Mouse (Mus musculus): ENCODE measurements at regions not wholly inside any gene's neighbourhood (a gene's known extent, or its start where the extent isn't known, plus 50 kb on each side); places are given as distances from the start of the nearest gene placed in this dataset.

DNA sequence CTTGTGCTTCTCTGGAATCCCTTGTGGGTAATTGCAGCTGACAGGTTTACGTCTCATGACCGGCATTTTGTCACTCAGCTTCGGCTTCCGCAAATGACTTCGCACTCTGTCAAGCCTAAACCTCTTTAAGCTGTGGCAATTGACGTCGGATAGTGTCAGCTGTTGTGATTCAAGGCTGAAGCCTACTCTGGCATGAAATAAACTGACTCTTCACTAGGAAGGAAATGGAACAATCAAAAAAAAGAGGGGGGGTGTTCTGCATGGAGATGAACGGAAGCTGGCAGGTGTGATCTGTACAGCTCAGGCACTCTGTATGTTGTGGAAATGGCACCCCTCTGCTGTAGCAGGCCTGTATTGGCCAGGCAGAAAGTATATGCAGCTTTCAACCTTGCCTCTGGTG is 1228.8 kb upstream of the Lrrc6 start:
- no peaks in the 10 kb centered on the region for H3K36me3 ChIP-seq (replicated peaks in 1 of 2; ENCODE audit: control insufficient read depth in 1 of 2, insufficient read depth in 1 of 2, low read length in 1 of 2)
- no peak overlapping the region for H3K4me2 ChIP-seq (ENCODE audit: insufficient read depth, low read depth, poor library complexity, severe bottlenecking)
- dilution Hi-C loops (cut with MboI; ENCODE audit: extremely low pct_ligation_motif_present, extremely low pct_unique_long_range_greater_than_20kb, low sequenced_read_pairs): no loop called here
- H3K79me2 ChIP-seq (replicated peaks; ENCODE audit: control insufficient read depth, extremely low read depth, insufficient read depth, poor library complexity, severe bottlenecking): no peaks in the 10 kb centered on the region
- DNase-seq (ENCODE audit: extremely low read depth): no peak
- no peak overlapping the region for H3K4me3 ChIP-seq (replicated peaks in 1 of 3; ENCODE audit: low read depth in 2 of 3, low read length in 2 of 3, poor library complexity in 1 of 3)
- H3K27ac ChIP-seq (ENCODE audit: insufficient read depth, low read depth): no peak overlapping the region
- TF ChIP-seq ELF1 (IDR thresholded peaks at IDR 0.05; ENCODE audit: low read depth, low read length): no peak
- TF ChIP-seq POLR2AphosphoS2 (IDR thresholded peaks at IDR 0.05; ENCODE audit: low read depth, low read length): no peak
- TF ChIP-seq MXI1 (IDR thresholded peaks at IDR 0.05; ENCODE audit: low read depth, low read length): no peak
- no peak for TF ChIP-seq MAFK (IDR thresholded peaks at IDR 0.05; ENCODE audit: insufficient replicate concordance, low read length)
- TF ChIP-seq MAZ (IDR thresholded peaks at IDR 0.05; ENCODE audit: low read depth, low read length): no peak
- TF ChIP-seq PAX5 (IDR thresholded peaks at IDR 0.05; ENCODE audit: low read length): no peak
- TF ChIP-seq KAT2A (IDR thresholded peaks at IDR 0.05; ENCODE audit: insufficient replicate concordance, low read length): no peak
- no peak for TF ChIP-seq TCF12 (IDR thresholded peaks at IDR 0.05; ENCODE audit: low read depth, low read length)
- in situ Hi-C loops (cut with MboI; ENCODE audit: low pct_ligation_motif_present, low pct_unique_long_range_greater_than_20kb, low sequenced_read_pairs): no loop called here
- no peaks in the 10 kb centered on the region for H3K27me3 ChIP-seq (replicated peaks)
- no peak overlapping the region for H3K9ac ChIP-seq (ENCODE audit: insufficient read depth, low read depth)
- peaks cover 0 to 7% of the 10 kb centered on the region in 2 experiments; a peak in 1 of 4 replicates for H3K4me1 ChIP-seq (ENCODE audit: control insufficient read depth in 1 of 2, insufficient read depth in 2 of 2)
- H3K9me3 ChIP-seq (replicated peaks; ENCODE audit: low read length): no peaks in the 10 kb centered on the region

- Histone ChIP-seq H3K9ac (ENCODE audit: insufficient read depth, low read depth) (no peak overlapping the region), H3K36me3 (replicated peaks in 1 of 2; ENCODE audit: control insufficient read depth in 1 of 2, insufficient read depth in 1 of 2, low read length in 1 of 2) (no peaks in the 10 kb centered on the region), H3K27me3 (replicated peaks) (no peaks in the 10 kb centered on the region), H3K4me3 (replicated peaks in 1 of 3; ENCODE audit: low read depth in 2 of 3, low read length in 2 of 3, poor library complexity in 1 of 3) (no peak overlapping the region), H3K79me2 (replicated peaks; ENCODE audit: control insufficient read depth, extremely low read depth, insufficient read depth, poor library complexity, severe bottlenecking) (no peaks in the 10 kb centered on the region), H3K9me3 (replicated peaks; ENCODE audit: low read length) (no peaks in the 10 kb centered on the region), H3K4me2 (ENCODE audit: insufficient read depth, low read depth, poor library complexity, severe bottlenecking) (no peak overlapping the region), H3K27ac (ENCODE audit: insufficient read depth, low read depth) (no peak overlapping the region), H3K4me1 (ENCODE audit: control insufficient read depth in 1 of 2, insufficient read depth in 2 of 2) (no peaks in the 10 kb centered on the region)
- no peak for DNase-seq (ENCODE audit: extremely low read depth)
- dilution Hi-C loops (cut with MboI; ENCODE audit: extremely low pct_ligation_motif_present, extremely low pct_unique_long_range_greater_than_20kb, low sequenced_read_pairs) (no loop called here), in situ Hi-C loops (cut with MboI; ENCODE audit: low pct_ligation_motif_present, low pct_unique_long_range_greater_than_20kb, low sequenced_read_pairs) (no loop called here)
- TF ChIP-seq RAD21 (IDR thresholded peaks at IDR 0.05; ENCODE audit: low read depth, low read length) (no peak), CHD2 (IDR thresholded peaks at IDR 0.05; ENCODE audit: low read length) (no peak), CTCF (conservative IDR thresholded peaks at IDR 0.05 in 1 of 2, IDR thresholded peaks at IDR 0.05 in 1 of 2; ENCODE audit: low read depth in 2 of 2, low read length in 2 of 2) (no peak), SIN3A (IDR thresholded peaks at IDR 0.05; ENCODE audit: low read length) (no peak), ZC3H11A (IDR thresholded peaks at IDR 0.05; ENCODE audit: low read depth, low read length) (no peak), GABPA (IDR thresholded peaks at IDR 0.05; ENCODE audit: insufficient replicate concordance, low read depth, low read length) (no peak), MXI1 (IDR thresholded peaks at IDR 0.05; ENCODE audit: low read depth, low read length) (no peak), MAZ (IDR thresholded peaks at IDR 0.05; ENCODE audit: low read depth, low read length) (no peak), MYC (IDR thresholded peaks at IDR 0.05; ENCODE audit: low read depth, low read length) (no peak)
These were observed 1224.5 kb upstream of the Lrrc6 start for GRCm38 (mm10) chr15:67725239-67725638.

DNA sequence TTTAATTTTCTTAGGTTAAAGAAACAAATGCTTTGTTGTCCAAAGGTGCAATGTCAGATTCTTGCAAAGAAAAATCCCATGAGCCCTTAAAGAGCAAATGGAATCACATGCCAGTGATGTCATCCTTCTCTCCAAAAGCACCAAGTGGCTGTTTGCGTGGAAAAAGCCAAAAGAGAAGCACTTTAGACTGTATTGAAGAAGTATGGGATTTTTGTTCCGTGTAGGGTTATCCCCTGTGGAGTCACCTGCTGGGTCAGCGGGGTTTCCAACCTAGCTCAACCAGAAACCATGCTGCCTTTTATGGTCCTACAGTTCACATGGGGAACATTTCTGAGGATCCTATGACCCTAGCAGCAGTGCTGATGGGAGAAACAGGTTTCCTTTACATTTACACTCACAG is 1213.5 kb upstream of the Lrrc6 start:
- in situ Hi-C loops (cut with MboI; ENCODE audit: low pct_ligation_motif_present, low pct_unique_long_range_greater_than_20kb, low sequenced_read_pairs): no loop called here
- Histone ChIP-seq H3K36me3 (replicated peaks in 1 of 2; ENCODE audit: control insufficient read depth in 1 of 2, insufficient read depth in 1 of 2, low read length in 1 of 2) (no peaks in the 10 kb centered on the region), H3K4me3 (replicated peaks in 1 of 3; ENCODE audit: low read depth in 2 of 3, low read length in 2 of 3, poor library complexity in 1 of 3) (no peak overlapping the region), H3K4me2 (ENCODE audit: insufficient read depth, low read depth, poor library complexity, severe bottlenecking) (no peak overlapping the region), H3K27ac (ENCODE audit: insufficient read depth, low read depth) (no peak overlapping the region), H3K9ac (ENCODE audit: insufficient read depth, low read depth) (no peak overlapping the region), H3K9me3 (replicated peaks; ENCODE audit: low read length) (no peaks in the 10 kb centered on the region), H3K4me1 (ENCODE audit: control insufficient read depth in 1 of 2, insufficient read depth in 2 of 2) (peaks cover 3 to 32% of the 10 kb centered on the region in 2 experiments; a peak in 3 of 4 replicates), H3K27me3 (replicated peaks) (no peaks in the 10 kb centered on the region), H3K79me2 (replicated peaks; ENCODE audit: control insufficient read depth, extremely low read depth, insufficient read depth, poor library complexity, severe bottlenecking) (no peaks in the 10 kb centered on the region)
- peak; percentile 67 for DNase-seq (ENCODE audit: extremely low read depth)
- dilution Hi-C loops (cut with MboI; ENCODE audit: extremely low pct_ligation_motif_present, extremely low pct_unique_long_range_greater_than_20kb, low sequenced_read_pairs): no loop called here
- TF ChIP-seq USF2 (conservative IDR thresholded peaks at IDR 0.05; ENCODE audit: low read depth, low read length) (no peak; the same call in 1 of the 2 replicates), CHD2 (IDR thresholded peaks at IDR 0.05; ENCODE audit: low read length) (peak; percentile 36; the same call in 1 of the 2 replicates), RAD21 (IDR thresholded peaks at IDR 0.05; ENCODE audit: low read depth, low read length) (peak; percentile 0; the same call in 1 of the 2 replicates), GABPA (IDR thresholded peaks at IDR 0.05; ENCODE audit: insufficient replicate concordance, low read depth, low read length) (no peak), TBP (conservative IDR thresholded peaks at IDR 0.05; ENCODE audit: low read depth, low read length) (no peak), EP300 (IDR thresholded peaks at IDR 0.05; ENCODE audit: low read length) (peak; percentile 81), UBTF (IDR thresholded peaks at IDR 0.05; ENCODE audit: low read depth, low read length) (no peak), ZNF384 (IDR thresholded peaks at IDR 0.05; ENCODE audit: low read depth, low read length) (no peak), USF1 (IDR thresholded peaks at IDR 0.05; ENCODE audit: low read depth, low read length) (no peak), CHD1 (IDR thresholded peaks at IDR 0.05; ENCODE audit: low read depth, low read length) (no peak), MAFK (IDR thresholded peaks at IDR 0.05; ENCODE audit: insufficient replicate concordance, low read length) (peak; percentile 34; the same call in 1 of the 2 replicates), IRF4 (IDR thresholded peaks at IDR 0.05; ENCODE audit: low read depth, low read length) (peak; percentile 46), MEF2A (IDR thresholded peaks at IDR 0.05; ENCODE audit: borderline replicate concordance, low read depth, low read length) (peak; percentile 75), JUND (conservative IDR thresholded peaks at IDR 0.05; ENCODE audit: low read depth, low read length) (peak; percentile 32; the same call in 1 of the 2 replicates), MYC (IDR thresholded peaks at IDR 0.05; ENCODE audit: low read depth, low read length) (no peak), ELF1 (IDR thresholded peaks at IDR 0.05; ENCODE audit: low read depth, low read length) (no peak)

Data from CH12.LX (cell line).